Mouse (Mus musculus) R1 (cell line): ENCODE data around the gene Nutf2.
"Not testable (repeated sequence)": the region's sequence is repeated elsewhere in the genome, so short reads cannot be mapped to it uniquely, and the experiment has no call there.

Source experiments
- DNase-seq: peaks from one replicate; pipeline ENCODE4 v3.0.0-alpha.2; 2018; ENCODE audit warnings: low read depth, low spot score

Gene Nutf2

DNA sequence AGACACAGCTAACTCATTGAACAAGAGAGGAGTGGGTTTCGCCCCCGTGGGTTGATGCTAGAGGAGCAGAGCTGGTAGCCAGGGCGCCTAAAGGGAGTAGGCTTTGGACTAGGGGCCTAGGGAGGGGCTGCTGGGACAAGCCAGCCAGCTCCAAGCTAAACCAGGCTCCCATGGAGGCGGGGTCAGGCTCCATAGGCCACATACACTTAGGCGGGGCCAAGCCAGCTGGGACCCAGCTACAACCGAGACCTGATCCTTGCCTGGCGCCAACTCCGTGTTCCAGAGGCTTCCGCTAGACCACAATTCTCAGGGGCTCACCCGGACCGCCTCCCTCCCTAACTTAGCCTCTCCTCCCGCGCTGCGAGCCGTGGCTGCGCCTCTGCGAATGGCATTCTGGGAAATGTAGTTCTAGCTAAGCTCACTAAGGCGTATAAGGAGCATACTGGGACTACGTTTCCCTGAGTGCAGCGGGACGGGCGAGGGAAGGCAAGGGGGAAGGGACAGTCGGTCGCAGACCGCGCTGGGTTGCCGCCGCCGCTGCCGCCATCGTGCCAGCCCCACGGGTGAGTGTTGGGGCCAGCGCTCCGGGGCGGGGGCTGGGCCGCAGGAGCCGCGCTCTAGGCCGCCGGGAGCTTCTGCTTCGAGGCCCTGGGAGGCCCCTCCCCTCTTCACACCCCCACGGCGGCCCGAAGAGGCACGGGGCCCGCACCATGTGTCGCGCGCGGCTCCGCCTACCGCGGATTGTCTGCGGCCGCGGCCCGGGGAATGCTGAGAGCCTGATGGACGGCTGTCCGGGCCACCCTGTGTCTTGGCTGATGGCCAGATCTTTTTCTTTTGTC, at the start of gene Nutf2:
TSS of gene Nutf2 (plus strand) at position 438 of the 839 bp plus-strand sequence.
- DNase-seq: peak; percentile 100

DNA sequence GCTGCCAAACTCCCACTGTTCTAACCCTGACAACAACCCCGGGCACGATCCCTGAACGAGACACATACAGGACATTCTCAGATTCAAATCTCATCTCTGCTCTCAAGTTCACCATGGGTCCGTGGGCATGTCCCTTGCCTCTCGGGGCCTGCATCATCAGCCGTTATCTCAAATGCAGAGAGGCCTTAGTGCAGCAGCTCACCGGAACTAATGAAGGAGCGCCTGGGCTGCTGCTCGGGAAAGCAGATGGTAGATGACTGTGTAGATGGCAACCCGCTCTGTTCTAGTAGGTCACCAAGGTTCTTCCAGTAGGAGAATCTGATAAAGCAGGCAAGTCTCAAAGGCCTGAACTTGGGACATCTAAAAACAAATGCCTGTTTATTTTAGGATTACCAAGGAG, 49.3 kb upstream of the Nutf2 start:
- no peak for DNase-seq

DNA sequence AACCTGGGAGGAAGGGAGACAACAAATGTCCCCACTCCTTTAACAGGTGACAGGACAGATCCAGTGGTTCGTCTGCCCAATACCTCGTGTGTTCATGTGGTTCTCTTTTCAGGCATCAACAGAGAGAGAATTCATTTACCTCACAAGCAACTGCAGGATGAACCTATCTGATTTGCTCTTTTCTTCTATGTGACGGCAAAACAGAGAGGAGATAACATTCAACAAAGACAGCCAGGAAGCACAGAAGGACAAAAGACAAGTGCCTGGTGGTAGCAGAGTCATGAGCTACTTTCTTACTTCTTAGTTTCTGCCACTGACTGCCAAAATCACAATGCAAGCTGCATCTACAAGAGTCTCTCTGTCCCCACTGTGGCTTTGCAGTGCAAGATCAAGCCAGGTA, 48.8 kb upstream of the Nutf2 start:
- DNase-seq: no peak

DNA sequence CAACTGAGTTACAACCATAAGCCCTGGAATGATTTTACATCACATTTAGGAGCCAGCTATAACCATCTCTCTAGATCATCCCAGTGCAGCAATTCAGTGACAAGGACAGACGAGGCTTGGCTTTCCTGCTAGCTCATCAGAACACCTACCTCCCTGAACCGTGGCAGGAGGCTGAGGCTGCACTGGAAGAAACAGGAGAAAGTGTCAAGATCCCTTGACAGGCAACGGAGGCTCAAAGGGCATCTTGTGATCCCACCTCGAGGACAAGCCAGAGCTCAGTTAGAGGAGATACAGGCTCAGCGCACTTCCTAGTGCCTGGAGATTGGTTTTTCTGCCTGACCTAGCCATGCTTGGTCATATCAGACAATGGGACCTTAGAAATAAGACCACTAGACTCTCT, 47.9 kb upstream of the Nutf2 start:
- DNase-seq: no peak

DNA sequence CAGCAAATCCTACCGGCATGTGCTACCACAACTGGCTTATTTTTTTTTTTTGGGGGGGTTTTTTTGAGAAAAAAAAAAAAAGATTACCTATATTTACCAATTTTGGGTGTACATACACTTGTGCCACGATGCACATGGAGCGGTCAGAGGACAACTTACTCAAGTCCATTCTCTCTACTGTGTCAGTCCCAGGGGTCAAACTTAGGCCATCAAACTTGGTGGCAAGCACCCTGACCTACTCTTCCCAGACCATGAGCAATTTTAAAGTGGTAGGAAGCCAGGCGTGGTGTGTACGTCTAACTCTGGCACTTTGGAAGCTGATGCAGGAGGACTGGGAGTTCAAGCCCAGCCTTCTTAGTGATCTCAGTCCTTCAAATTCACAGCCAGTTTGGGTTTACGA, 47.1 kb upstream of the Nutf2 start:
- DNase-seq: no peak

DNA sequence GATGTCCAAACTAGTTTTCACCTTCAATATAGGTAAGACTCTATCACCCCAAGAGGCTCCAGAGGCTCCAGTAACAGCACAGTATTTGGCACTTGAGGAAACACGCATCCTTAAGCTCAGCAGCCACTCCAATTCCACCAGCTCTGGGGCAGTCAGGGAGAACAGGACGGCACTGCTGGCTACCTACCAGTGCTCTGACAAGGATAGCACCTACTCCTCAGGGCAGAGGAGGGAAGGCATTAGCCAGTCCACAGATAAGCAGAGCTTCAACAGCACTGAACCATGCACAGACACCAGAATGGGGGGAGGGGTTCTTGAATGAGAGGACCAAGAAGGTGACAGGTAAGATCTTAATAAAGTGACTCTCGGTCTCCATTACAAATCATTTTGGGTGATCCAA, 40.7 kb upstream of the Nutf2 start:
- DNase-seq: no peak

DNA sequence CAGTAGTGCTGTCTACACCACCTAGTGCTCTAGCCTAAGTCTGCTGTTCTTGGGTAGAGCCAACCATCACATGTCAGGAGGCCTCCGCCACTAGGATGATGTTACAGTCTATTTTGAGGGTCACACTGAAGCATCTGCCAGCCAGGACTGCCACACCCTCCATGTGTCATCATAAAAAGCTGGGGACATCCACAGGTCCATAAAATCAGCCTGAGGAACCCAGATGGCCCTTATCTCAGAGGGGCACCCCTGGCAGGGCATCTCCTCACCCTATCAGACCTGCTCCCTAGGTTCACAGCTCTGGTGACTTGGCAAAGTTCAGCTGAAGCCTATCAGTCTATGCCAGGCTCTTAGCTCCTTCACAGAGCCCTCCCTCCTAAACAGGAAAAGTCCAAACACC, 39.5 kb upstream of the Nutf2 start:
- DNase-seq: no peak

DNA sequence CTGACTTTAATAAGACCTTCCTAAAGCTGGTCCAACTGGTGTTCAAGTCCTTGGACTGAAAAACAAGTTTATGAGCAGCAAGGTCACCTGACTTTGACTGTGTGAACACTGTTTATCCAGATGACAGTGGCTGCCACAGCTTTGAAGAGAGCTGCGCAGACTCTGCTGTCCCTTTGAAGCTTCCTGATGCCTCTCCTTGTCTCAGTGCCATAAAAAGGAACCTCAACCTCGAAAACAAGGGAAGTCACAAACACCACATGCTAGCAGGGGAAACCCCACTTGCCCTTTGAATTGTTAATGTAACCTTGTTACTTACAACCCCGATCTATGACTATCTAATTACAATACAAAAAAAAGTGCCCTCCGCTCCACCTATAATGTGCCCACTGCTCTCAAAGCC, 34.9 kb upstream of the Nutf2 start:
- no peak for DNase-seq

DNA sequence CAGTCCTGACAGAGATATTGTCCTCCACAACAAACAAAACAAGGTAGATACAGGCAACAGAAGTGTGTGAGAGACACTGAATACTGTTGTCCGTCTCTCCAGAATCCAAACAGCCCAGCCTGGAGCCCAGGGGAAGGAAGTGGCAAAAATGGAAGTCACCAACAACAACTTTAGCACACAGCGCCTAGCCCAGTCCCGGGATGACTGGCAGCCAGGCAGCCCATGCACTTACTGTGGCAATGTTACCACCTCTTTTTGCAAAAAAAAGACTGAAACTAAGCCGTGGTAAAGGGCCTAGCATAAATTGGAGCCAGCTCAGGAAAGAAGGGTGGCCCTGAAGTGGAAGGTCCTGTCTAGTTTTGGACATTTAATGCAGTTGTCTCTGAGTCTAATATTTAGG, 34.0 kb upstream of the Nutf2 start:
- no peak for DNase-seq

DNA sequence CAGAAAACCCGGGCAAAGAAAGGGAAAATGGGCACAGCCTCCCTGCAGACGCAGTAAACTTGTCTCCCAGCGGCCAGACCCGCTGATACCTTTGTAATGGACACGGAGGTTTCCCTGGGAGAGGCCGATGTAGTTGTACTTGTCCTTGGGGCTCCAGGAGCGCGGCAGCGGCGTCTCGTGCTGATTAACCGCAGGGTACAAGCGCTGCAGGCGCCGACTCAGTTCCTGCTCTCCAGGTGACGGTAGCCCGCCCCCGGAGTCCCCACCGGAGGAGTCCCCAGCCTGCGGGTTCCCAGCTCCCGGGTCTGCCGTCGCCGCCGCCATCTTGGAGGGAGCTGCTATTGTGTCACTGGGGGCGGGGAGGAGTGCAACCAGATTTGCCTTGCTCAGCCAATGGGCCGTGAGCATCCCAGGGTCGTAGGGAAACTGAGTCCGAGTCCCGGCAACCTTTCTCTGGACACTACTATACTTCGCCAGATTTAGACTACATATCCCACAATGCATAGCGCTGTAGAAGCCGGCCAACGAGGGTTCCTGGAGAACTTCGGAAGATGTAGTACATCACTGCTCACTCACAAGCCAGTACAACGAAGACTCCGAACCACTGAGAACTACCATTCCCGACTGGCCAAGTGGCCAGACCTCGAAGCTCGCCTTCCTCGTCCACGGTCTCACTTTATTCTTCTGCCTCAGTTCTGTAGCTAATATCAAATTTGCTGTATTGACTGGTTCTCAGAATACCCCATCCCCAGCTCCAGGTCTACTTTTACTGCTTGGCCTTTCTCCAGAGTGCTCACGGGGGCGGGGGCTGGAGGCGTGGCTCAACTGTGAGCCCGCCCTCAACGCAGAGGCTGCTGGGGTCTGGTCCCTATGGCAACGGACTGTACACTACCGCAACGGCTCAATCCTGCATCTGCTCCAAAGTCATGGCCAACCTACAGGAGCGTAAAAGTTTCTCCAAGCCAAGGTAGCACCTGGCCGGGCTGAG, 33.2 kb upstream of the Nutf2 start, which contains the start of the genes Ranbp10 and Tsnaxip1:
TSS of gene Ranbp10 (minus strand) at position 490 of the 988 bp plus-strand sequence.
TSS of gene Tsnaxip1 (plus strand) at position 871 of the 988 bp plus-strand sequence.
- DNase-seq: peak; percentile 100

DNA sequence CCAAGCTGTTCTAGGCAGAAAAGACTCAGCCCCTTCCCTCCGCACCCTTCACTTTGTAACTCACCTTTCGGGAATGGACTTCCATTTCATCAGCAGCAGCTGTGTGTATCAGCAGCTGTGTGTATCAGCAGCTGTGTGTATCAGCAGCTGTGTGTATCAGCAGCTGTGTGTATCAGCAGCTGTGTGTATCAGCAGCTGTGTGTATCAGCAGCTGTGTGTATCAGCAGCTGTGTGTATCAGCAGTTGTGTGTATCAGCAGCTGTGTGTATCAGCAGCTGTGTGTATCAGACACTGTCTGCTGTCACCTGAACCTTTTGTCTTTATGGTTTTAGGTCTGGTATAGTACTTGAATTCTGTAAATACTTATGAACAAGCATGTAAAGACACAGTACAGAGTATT, 26.6 kb upstream of the Nutf2 start:
- DNase-seq: not testable (repeated sequence)

DNA sequence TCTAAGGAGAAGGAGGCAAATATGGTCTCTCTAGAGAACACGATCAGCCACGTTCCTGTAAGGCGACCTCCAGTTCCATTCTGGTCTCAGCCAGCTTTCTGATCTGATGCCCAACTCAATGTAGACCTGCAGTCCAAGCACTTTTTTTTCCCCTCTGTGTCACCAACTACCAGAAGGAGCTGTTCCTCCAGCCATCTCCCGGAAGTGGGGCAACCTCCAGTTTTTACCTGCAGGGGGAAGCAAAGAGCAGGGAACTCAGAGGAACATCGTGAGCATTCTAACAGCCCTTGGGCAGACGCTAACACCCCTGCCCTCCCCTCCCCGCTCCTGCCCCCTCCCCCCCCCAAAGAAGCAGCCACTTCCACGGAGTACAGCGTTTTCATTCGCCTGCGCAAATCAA, 25.1 kb upstream of the Nutf2 start:
- peak; percentile 81 for DNase-seq

DNA sequence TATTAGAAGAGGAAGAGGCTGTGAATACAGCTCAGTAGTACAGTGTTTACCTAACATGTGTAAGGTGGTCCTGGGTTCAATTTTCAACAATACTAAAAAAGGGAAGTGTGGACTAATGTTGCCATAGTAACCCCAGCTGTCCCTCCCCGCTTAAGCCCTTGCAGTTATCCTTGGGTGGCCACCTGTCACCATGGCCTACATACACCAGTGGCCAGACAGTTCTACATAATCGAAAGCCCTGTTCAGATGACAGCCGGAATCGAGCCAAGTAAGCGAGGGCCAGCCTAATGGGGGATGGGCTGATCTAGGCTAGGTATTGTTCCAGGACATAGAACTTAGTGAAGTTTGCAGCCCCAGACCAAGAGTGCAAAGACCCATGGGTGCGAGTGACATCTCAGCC, 23.4 kb upstream of the Nutf2 start:
- no peak for DNase-seq

DNA sequence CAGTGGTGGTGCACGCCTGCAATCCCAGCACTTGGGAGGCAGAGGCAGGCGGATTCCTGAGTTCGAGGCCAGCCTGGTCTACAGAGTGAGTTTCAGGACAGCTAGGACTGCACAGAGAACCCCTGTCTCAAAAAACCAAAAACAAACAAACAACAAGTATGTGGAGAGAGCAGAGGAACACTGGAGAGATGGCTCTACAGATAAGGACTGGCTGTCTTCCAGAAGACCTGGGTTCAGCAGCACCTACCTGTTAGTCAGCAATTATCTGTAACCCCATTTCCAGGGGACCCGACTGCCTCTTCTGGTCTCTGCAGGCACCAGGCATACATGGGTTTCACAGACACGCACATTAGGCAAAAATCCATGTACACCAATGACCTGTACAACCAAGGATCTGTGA, 21.2 kb upstream of the Nutf2 start:
- no peak for DNase-seq

DNA sequence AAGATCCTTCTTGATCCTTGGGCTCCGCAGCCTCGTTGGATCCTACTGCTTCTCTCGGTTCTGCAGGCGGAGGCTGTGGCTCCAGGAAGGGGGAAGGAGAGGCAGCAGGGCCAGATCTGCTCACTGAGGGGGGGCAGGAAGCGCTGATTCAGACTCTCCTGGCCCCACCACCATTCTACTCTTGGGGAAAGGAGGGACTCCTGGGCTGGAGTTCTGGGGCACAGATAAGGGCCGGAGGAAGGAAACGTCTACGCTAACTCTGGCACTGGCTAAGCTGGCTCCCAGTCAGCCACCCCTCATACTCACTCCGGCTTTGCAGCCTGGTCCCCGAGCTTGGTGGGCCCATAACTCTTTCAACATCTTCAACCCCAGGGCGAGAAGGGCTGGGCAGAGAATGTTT, 13.7 kb upstream of the Nutf2 start:
- DNase-seq: no peak

DNA sequence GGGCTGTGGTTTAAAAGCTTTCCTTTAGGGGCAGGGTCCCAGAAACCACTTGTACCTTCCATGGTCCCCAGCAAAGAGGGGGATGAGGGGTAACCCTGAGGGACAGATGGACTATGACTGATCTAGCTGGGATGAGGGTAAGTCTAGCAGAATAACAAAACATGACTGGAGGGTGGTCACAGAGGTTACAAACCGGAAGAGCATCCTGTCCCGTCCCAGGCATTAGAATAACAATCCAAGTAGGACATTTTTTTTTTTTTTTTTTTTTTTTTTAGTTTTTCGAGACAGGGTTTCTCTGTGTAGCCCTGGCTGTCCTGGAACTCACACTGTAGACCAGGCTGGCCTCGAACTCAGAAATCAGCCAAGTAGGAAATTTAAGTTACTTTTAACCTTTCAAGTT, 10.4 kb upstream of the Nutf2 start:
- no peak for DNase-seq

DNA sequence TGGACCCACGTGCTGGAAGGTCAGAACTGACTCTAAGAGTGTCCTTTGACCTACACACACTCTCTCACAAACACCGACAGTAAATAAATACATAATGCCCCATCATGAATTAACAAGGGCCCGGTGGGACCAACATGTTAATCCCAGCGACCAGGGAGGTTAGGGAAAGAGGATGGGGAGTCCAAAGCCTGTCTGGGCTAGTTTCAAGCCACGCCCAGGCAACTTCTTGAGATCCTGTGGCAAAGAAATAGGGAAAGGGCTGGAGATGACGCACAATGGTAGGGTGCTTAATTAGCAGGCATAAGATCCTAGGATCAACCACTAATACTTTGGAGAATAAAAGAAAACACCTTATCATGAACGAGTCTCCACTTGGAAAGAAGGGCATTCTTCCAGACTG, 9.8 kb upstream of the Nutf2 start:
- DNase-seq: peak; percentile 70

DNA sequence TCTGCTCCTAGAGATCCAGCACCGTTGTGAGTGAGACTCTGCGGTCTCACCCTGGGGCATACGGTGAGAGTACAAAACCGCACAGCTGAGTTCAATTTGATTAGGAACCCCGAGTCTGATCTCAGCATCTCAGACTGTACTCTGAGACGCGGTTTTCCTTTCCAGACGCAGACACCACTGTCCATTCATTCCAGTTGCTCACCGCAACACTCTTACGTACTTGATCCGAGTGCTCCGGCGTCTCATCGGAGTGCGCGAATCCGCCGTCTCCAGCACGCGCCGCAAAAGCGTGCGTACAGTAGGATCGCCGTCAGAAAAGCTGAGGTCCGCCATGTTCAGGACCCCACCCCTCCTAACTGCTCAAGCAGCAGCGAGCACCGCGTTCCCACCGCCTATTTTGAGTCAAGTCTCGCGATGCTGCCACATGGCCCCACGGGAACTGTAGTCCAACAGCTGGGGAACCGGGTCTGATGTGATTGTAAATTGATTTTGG, 8.7 kb upstream of the Nutf2 start:
- DNase-seq: peak; percentile 98

DNA sequence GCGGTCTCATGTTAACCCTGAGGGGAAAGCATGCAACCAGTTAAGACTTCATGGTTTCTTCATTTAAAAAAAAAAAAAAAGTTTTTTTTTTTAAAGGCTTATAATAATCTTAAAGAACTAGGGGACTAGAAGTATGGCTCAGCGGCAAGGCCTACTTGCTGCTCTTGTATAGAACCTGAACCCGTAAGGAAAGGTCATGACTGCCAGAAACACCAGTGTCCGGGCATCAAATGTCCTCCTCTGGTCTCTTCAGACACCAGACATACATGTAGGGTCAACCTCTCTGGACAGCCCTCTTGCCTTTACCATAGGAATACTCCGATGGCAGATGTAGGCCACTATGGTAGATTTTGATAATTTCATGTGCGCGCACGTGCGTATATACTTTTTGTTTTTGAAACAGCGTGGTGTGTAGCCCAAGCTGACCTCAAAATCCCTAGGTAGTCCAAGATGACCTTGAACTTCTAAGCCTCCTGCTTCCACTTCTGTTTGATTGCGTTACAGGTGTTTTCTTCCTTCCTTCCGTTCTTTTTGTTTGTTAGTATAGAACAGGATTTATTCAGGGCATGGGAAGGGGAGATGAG, 8.1 kb upstream of the Nutf2 start:
- DNase-seq: peak; percentile 49

DNA sequence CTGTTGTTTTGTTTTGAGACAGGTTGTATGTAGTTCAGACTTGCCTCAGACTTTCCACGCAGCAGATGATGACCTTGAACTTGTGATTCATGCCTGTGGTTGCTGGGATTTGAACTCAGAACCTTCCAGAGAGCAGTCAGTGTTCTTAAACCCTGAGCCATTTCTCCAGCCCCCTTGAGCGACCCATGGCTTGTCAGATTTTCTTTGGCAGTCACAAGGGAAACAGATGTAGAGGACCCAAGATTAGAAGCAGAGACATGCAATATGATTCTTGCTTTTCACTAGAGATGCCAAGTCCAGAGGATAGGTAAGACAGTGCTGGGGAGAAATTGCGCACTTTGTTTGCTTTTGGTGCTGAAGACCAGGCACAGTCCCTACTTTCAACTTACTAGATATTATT, 7.2 kb upstream of the Nutf2 start, which contains the start of gene Cenpt:
TSS of gene Cenpt (minus strand) at position 101 of the 400 bp plus-strand sequence.
- DNase-seq: no peak

DNA sequence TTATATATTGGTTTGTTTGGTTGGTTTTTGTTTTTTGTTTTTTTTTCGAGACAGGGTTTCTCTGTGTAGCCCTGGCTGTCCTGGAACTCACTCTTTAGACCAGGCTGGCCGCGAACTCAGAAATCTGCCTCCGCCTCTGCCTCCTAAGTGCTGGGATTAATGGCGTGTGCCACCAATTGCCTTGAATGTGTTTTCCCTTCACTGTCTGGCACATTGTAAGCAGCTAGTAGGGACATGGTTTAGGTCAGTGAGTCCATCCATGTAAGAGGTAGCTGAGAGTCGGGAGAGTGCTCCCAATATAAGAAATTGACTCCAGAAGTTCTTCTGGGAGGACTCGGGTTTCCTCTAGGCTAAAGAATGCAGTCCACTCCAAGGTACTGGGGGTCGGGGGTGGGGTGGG, 6.1 kb upstream of the Nutf2 start:
- no peak for DNase-seq

DNA sequence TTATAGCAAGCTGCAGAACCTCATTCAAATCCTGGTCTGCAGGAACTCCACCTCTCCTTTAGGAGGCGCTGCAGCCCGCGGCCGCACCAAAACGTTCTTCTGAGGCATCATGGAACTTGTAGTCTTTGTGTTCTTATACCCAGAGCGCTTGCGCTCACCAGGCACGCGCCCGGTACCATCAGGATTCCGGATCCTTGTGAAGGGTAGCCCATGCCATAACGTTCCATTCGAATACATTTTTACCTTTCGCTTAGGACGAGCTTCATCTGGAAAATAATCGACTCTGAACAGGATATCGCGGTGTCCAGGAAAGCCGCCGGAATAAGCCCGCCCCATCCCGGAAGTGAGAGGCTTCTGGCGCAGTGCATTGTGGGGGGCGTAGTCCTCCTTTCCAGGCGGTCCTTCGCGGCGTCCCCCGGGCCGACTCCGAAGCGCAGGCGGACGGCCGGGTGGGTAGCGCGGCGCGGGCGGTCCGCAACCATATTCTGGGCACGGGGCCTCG, 5.6 kb upstream of the Nutf2 start, which contains the start of gene Thap11:
TSS of gene Thap11 (plus strand) at position 418 of the 502 bp plus-strand sequence.
- DNase-seq: peak; percentile 96
